Mouse (Mus musculus): Measurements from ENCODE around the gene Pck2.

DNA sequence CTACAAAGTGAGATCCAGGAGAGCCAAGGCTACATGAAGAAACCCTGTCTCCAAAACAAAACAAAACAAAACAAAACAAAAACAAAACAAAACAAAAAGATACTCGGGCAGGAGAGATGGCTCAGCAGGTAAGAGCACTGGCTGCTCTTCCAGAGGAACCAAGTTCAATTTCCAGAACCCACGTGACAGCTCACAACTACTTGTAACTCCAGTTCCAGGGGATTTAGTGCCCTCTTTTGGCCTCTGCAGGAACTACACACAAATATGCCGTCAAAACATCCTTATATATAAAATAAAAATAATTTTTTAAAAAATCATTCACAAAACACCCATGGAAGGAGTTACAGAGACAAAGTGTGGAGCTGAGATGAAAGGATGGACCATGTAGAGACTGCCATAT lies 12.1 kb upstream of the Pck2 start:
- TF ChIP-seq TAL1 (conservative IDR thresholded peaks at IDR 0.05; ENCODE audit: low read depth, low read length): no peak
- TF ChIP-seq POLR2AphosphoS5 (IDR thresholded peaks at IDR 0.05; ENCODE audit: insufficient replicate concordance, low read depth, low read length): no peak
- TF ChIP-seq CTCF (IDR thresholded peaks at IDR 0.05; ENCODE audit: low read depth, low read length): 0 out of 2 replicates have a peak, but pooled peaks have one; percentile 27
- no peak for TF ChIP-seq GATA2 (IDR thresholded peaks at IDR 0.05; ENCODE audit: borderline replicate concordance, low read depth, low read length)
- TF ChIP-seq GATA1 (IDR thresholded peaks at IDR 0.05; ENCODE audit: borderline replicate concordance, low read length): no peak

All from G1E (cell line).